Mouse (Mus musculus) stomach, postnatal 0 days (tissue): ENCODE measurements around the gene Mvk. TPM values are rescaled to one million over a fixed set of nuclear protein-coding genes. Genes with fewer than 3 reads are reported as not detected.
A peak's percentile ranks its signal among the peaks of the same experiment; 100 is the strongest.

Source experiments
- ATAC-seq: fragments of 200-750 bp; cut with Nextera tagmentation; 2 replicates; pipeline ENCODE4 v1.8.0; 2017; ENCODE audit not compliant: low FRiP score, low TSS enrichment
- DNase-seq: peaks from one replicate; pipeline ENCODE4 v3.0.0-alpha.2; 2016; ENCODE audit warnings: low spot score
- H3K27ac ChIP-seq: fragments of 300-500 bp; sonication (generic); replicated peaks from 2 replicates; pipeline ENCODE4 v1.5.1; 2014; ENCODE audit warnings: mild to moderate bottlenecking, control low read depth
- H3K27me3 ChIP-seq: fragments of 300-500 bp; sonication (generic); 2 replicates; pipeline ENCODE4 v1.6.1; 2014; ENCODE audit warnings: low read length; ENCODE audit not compliant: control insufficient read depth, insufficient read depth
- H3K36me3 ChIP-seq: fragments of 300-500 bp; sonication (generic); 2 replicates; pipeline ENCODE4 v1.6.1; 2014; ENCODE audit warnings: low read length, mixed read lengths; ENCODE audit not compliant: control insufficient read depth, insufficient read depth
- H3K4me1 ChIP-seq: fragments of 300-500 bp; sonication (generic); replicated peaks from 2 replicates; pipeline ENCODE4 v1.6.1; 2014; ENCODE audit warnings: antibody characterized with exemption; ENCODE audit not compliant: control insufficient read depth, insufficient read depth
- H3K4me2 ChIP-seq: fragments of 300-500 bp; sonication (generic); replicated peaks from 2 replicates; pipeline ENCODE4 v1.6.1; 2014; ENCODE audit warnings: low read depth, mild to moderate bottlenecking, control low read depth, moderate library complexity
- H3K4me3 ChIP-seq: fragments of 300-500 bp; sonication (generic); 2 replicates; pipeline ENCODE4 v1.5.1; 2014; ENCODE audit warnings: low read depth, low read length, control low read depth
- H3K9ac ChIP-seq: fragments of 300-500 bp; sonication (generic); 2 replicates; pipeline ENCODE4 v1.6.1; 2014; ENCODE audit warnings: mild to moderate bottlenecking, low read length, control low read depth, mixed read lengths
- H3K9me3 ChIP-seq: fragments of 300-500 bp; sonication (generic); 2 replicates; pipeline ENCODE4 v1.6.1; 2016; ENCODE audit warnings: low read length; ENCODE audit not compliant: control insufficient read depth
- CTCF ChIP-seq: IDR thresholded peaks from 2 replicates; pipeline ENCODE4 v1.5.1; 2016; ENCODE audit warnings: antibody characterized with exemption, low read depth, mild to moderate bottlenecking, moderate library complexity
- EP300 ChIP-seq: optimal IDR thresholded peaks from 2 replicates; pipeline ENCODE3; 2016; ENCODE audit warnings: antibody characterized with exemption
- WGBS: fragments of 180-500 bp; shearing (Covaris S2); extraction: QIAGEN DNeasy Blood & Tissue Kit; methylation state at CpG from one replicate; pipeline ENCODE4 v1.1.7; 2014; 5-methylcytosine and 5-hydroxymethylcytosine counted together
- polyA plus RNA-seq: library from polyadenylated mRNA; unstranded; fragments of >200 nt; fragmentation: Nextera tagmentation; extraction: Ambion mirVana; gene quantifications from 2 replicates; pipeline ENCODE4 v1.2.1, GENCODE M21; 2015

Gene Mvk
- polyA plus RNA-seq, 1 experiment from 2014 or later: 60.1 TPM

- Histone ChIP-seq H3K27me3 (no peaks in the 10 kb centered on the region), H3K4me2 (no peak overlapping the region), H3K9me3 (no peaks in the 10 kb centered on the region), H3K36me3 (peaks cover 67% of the 10 kb centered on the region), H3K27ac (no peak overlapping the region), H3K4me1 (no peaks in the 10 kb centered on the region), H3K9ac (no peak overlapping the region), H3K4me3 (no peak overlapping the region)
- WGBS: 56% methylated on average over 23 of the region's 23 CpGs
- TF ChIP-seq CTCF (no peak), EP300 (no peak)
- peak; percentile 28; the same call in 1 of the 2 replicates for ATAC-seq
- no peak for DNase-seq
Observed at GRCm38 (mm10) chr5:114412361-114412998, 31.6 kb upstream of the Mvk start.

GRCm38 (mm10) chr5:114413067-114413735 lies 30.9 kb upstream of the Mvk start:
- no peak for TF ChIP-seq EP300
- no peak for TF ChIP-seq CTCF
- 48% methylated on average over 16 of the region's 16 CpGs for WGBS
- Histone ChIP-seq H3K27me3 (no peaks in the 10 kb centered on the region), H3K4me1 (no peaks in the 10 kb centered on the region), H3K9me3 (no peaks in the 10 kb centered on the region), H3K36me3 (peaks cover 64% of the 10 kb centered on the region), H3K4me3 (no peak overlapping the region), H3K27ac (no peak overlapping the region), H3K9ac (no peak overlapping the region), H3K4me2 (no peak overlapping the region)
- ATAC-seq (no peak), DNase-seq (peak; percentile 27)

- WGBS: 89% methylated on average over 5 of the region's 5 CpGs
- Histone ChIP-seq H3K4me3 (no peak overlapping the region), H3K4me1 (no peaks in the 10 kb centered on the region), H3K9ac (no peak overlapping the region), H3K27ac (no peak overlapping the region), H3K4me2 (no peak overlapping the region), H3K9me3 (no peaks in the 10 kb centered on the region), H3K27me3 (no peaks in the 10 kb centered on the region), H3K36me3 (peaks cover 57% of the 10 kb centered on the region)
- TF ChIP-seq CTCF: no peak
- ATAC-seq (no peak), DNase-seq (no peak)
Observed at GRCm38 (mm10) chr5:114415606-114416005, 28.5 kb upstream of the Mvk start.

DNA sequence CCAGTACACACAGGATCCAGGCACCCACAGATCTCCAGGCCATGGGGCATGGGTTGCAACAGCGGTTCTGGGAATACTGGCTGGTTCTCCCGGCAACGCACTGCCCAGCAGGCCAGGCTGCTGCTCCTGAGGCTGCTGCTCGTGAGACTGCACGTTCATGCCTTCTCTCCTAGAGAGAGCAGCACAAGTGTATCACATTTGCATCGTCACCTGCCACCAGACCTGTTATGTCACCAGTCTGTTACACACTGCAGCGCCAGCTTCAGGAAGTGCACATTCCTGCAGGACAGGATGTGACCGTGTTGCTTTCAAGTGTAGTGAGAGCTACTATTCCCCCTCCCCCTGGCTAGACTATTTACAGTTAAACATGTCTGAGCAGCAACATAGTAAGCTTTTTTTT lies 27.2 kb upstream of the Mvk start:
- peaks cover 50% of the 10 kb centered on the region for H3K36me3 ChIP-seq
- H3K4me1 ChIP-seq: no peaks in the 10 kb centered on the region
- no peak overlapping the region for H3K4me2 ChIP-seq
- no peak for DNase-seq
- H3K27me3 ChIP-seq: no peaks in the 10 kb centered on the region
- no peaks in the 10 kb centered on the region for H3K9me3 ChIP-seq
- 75% methylated on average over 8 of the region's 8 CpGs for WGBS
- H3K4me3 ChIP-seq: no peak overlapping the region
- H3K9ac ChIP-seq: no peak overlapping the region
- no peak overlapping the region for H3K27ac ChIP-seq
- TF ChIP-seq CTCF: no peak
- no peak for TF ChIP-seq EP300
- no peak for ATAC-seq

DNA sequence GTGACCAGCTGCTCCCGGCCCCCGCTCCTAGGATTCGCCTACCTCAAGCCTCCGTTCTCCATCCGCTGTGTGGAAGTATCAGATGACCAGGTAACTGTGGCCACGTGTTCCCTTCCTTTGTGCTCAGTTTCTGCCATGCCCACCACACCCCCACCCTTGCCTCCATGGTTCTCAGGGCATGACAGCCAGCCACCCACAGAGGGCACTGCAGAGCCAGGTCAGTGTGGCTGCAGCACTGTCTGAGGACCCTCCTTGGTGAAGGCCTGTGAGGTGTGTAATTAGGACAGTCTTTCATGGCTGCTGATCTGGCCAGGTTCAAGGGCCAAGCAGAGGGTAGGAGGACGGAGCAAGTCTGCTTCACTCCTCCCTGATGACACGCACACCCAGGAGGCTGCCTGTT lies 25.5 kb upstream of the Mvk start:
- DNase-seq (peak; percentile 41), ATAC-seq (no peak)
- no peaks in the 10 kb centered on the region for H3K27me3 ChIP-seq
- no peaks in the 10 kb centered on the region for H3K9me3 ChIP-seq
- TF ChIP-seq CTCF (peak; percentile 67), EP300 (no peak)
- no peaks in the 10 kb centered on the region for H3K4me1 ChIP-seq
- no peak overlapping the region for H3K9ac ChIP-seq
- H3K4me2 ChIP-seq: no peak overlapping the region
- WGBS: 66% methylated on average over 8 of the region's 8 CpGs
- H3K4me3 ChIP-seq: no peak overlapping the region
- no peak overlapping the region for H3K27ac ChIP-seq
- peaks cover 42% of the 10 kb centered on the region for H3K36me3 ChIP-seq

- Histone ChIP-seq H3K4me2 (no peak overlapping the region), H3K27me3 (no peaks in the 10 kb centered on the region), H3K9ac (no peak overlapping the region), H3K9me3 (no peaks in the 10 kb centered on the region), H3K4me1 (no peaks in the 10 kb centered on the region), H3K27ac (no peak overlapping the region), H3K36me3 (peaks cover 21% of the 10 kb centered on the region), H3K4me3 (no peak overlapping the region)
- WGBS: 54% methylated on average over 11 of the region's 11 CpGs
- ATAC-seq (no peak), DNase-seq (no peak)
- no peak for TF ChIP-seq CTCF
- TF ChIP-seq EP300: no peak
Observed at GRCm38 (mm10) chr5:114421561-114422298, 22.3 kb upstream of the Mvk start.
